Mouse (Mus musculus) embryonic facial prominence, embryonic 14.5 days (tissue): ENCODE results near the gene Grk5. TPM values are rescaled to one million over a fixed set of nuclear protein-coding genes. Genes with fewer than 3 reads are reported as not detected.
"Not testable (repeated sequence)": the region's sequence is repeated elsewhere in the genome, so short reads cannot be mapped to it uniquely, and the experiment has no call there.

Source experiments
- ATAC-seq: fragments of 200-750 bp; cut with Nextera tagmentation; 2 replicates; pipeline ENCODE4 v1.8.0; 2017; ENCODE audit warnings: low read depth, moderate number of reproducible peaks, moderate TSS enrichment
- DNase-seq: peaks from one replicate; pipeline ENCODE4 v3.0.0-alpha.2; 2015; ENCODE audit warnings: low spot score
- H3K27ac ChIP-seq: fragments of 300-500 bp; sonication (generic); replicated peaks from 2 replicates; pipeline ENCODE4 v1.5.1; 2014; ENCODE audit warnings: low read depth, mild to moderate bottlenecking, low read length, moderate library complexity
- H3K27me3 ChIP-seq: fragments of 300-500 bp; sonication (generic); replicated peaks from 2 replicates; pipeline ENCODE4 v1.6.1; 2014; ENCODE audit warnings: low read length; ENCODE audit not compliant: control insufficient read depth, insufficient read depth
- H3K36me3 ChIP-seq: fragments of 300-500 bp; sonication (generic); 2 replicates; pipeline ENCODE4 v1.6.1; 2014; ENCODE audit warnings: low read length, mixed read lengths; ENCODE audit not compliant: control insufficient read depth, insufficient read depth
- H3K4me1 ChIP-seq: fragments of 300-500 bp; sonication (generic); 2 replicates; pipeline ENCODE4 v1.6.1; 2014; ENCODE audit warnings: antibody characterized with exemption, low read length; ENCODE audit not compliant: control insufficient read depth, insufficient read depth
- H3K4me2 ChIP-seq: fragments of 300-500 bp; sonication (generic); 2 replicates; pipeline ENCODE4 v1.6.1; 2014; ENCODE audit warnings: low read depth, mild to moderate bottlenecking, low read length, moderate library complexity, mixed read lengths
- H3K4me3 ChIP-seq: fragments of 300-500 bp; sonication (generic); 2 replicates; pipeline ENCODE4 v1.5.1; 2014; ENCODE audit warnings: low read depth, mild to moderate bottlenecking, low read length
- H3K9ac ChIP-seq: fragments of 300-500 bp; sonication (generic); 2 replicates; pipeline ENCODE4 v1.6.1; 2014; ENCODE audit warnings: low read depth, mild to moderate bottlenecking, low read length, moderate library complexity, mixed read lengths
- H3K9me3 ChIP-seq: fragments of 300-500 bp; sonication (generic); 2 replicates; pipeline ENCODE4 v1.6.1; 2016; ENCODE audit warnings: low read length; ENCODE audit not compliant: control insufficient read depth
- WGBS: fragments of 180-500 bp; shearing (Covaris S2); extraction: QIAGEN DNeasy Blood & Tissue Kit; methylation state at CpG from one replicate; pipeline ENCODE4 v1.1.7; 2014; 5-methylcytosine and 5-hydroxymethylcytosine counted together
- polyA plus RNA-seq: library from polyadenylated mRNA; unstranded; fragments of >200 nt; fragmentation: Nextera tagmentation; extraction: Ambion mirVana; gene quantifications from 2 replicates; pipeline ENCODE4 v1.2.1, GENCODE M21; 2014

The Grk5 gene
- polyA plus RNA-seq, 1 experiment from 2014 or later, result 2.8 TPM

- H3K9me3 ChIP-seq, H3K36me3 ChIP-seq, H3K27ac ChIP-seq, H3K4me2 ChIP-seq, ATAC-seq, H3K27me3 ChIP-seq, H3K4me1 ChIP-seq, DNase-seq, H3K4me3 ChIP-seq, H3K9ac ChIP-seq: not testable (repeated sequence)
Observed at GRCm38 (mm10) chr19:60924534-60924933, 35.0 kb downstream of the Grk5 start.

- Histone ChIP-seq H3K36me3 (no peaks in the 10 kb centered on the region), H3K9ac (no peak overlapping the region), H3K4me1 (peaks cover 3% of the 10 kb centered on the region; the same call in 1 of the 2 replicates), H3K27me3 (no peaks in the 10 kb centered on the region), H3K4me2 (no peak overlapping the region), H3K27ac (no peak overlapping the region), H3K4me3 (no peak overlapping the region), H3K9me3 (no peaks in the 10 kb centered on the region)
- ATAC-seq (no peak), DNase-seq (no peak)
Observed at GRCm38 (mm10) chr19:60935001-60935400, 45.5 kb downstream of the Grk5 start.

- ATAC-seq, result no peak
- H3K36me3 ChIP-seq, result no peaks in the 10 kb centered on the region
Observed at GRCm38 (mm10) chr19:60939954-60940379, 50.4 kb downstream of the Grk5 start.

GRCm38 (mm10) chr19:60940866-60941265 is 51.3 kb downstream of the Grk5 start:
- H3K36me3 ChIP-seq, result no peaks in the 10 kb centered on the region

More at GRCm38 (mm10) chr19:60939954-60940379, 50.4 kb downstream of the Grk5 start:
- peaks cover 3% of the 10 kb centered on the region; the same call in 1 of the 2 replicates for H3K4me1 ChIP-seq
- no peak overlapping the region for H3K9ac ChIP-seq
- no peaks in the 10 kb centered on the region for H3K9me3 ChIP-seq
- 60% methylated on average over 1 of the region's 1 CpGs for WGBS
- no peak overlapping the region for H3K4me2 ChIP-seq
- peak; percentile 23 for DNase-seq
- 0 out of 2 replicates have a peak overlapping the region, but pooled peaks have one; percentile 3 for H3K27ac ChIP-seq
- no peaks in the 10 kb centered on the region for H3K27me3 ChIP-seq
- H3K4me3 ChIP-seq, result no peak overlapping the region

GRCm38 (mm10) chr19:60945801-60946311 is 56.3 kb downstream of the Grk5 start:
- ATAC-seq (no peak), DNase-seq (no peak)
- Histone ChIP-seq H3K27me3 (no peaks in the 10 kb centered on the region), H3K4me2 (no peak overlapping the region), H3K4me1 (no peaks in the 10 kb centered on the region), H3K4me3 (no peak overlapping the region), H3K27ac (no peak overlapping the region), H3K9me3 (no peaks in the 10 kb centered on the region), H3K36me3 (no peaks in the 10 kb centered on the region), H3K9ac (no peak overlapping the region)
- 45% methylated on average over 3 of the region's 3 CpGs for WGBS

More at GRCm38 (mm10) chr19:60940866-60941265, 51.3 kb downstream of the Grk5 start:
- Histone ChIP-seq H3K27ac (no peak overlapping the region), H3K9ac (no peak overlapping the region), H3K9me3 (no peaks in the 10 kb centered on the region), H3K4me2 (no peak overlapping the region), H3K27me3 (no peaks in the 10 kb centered on the region), H3K4me3 (no peak overlapping the region), H3K4me1 (peaks cover 3% of the 10 kb centered on the region; the same call in 1 of the 2 replicates)
- ATAC-seq (no peak), DNase-seq (no peak)
- 87% methylated on average over 1 of the region's 1 CpGs for WGBS

GRCm38 (mm10) chr19:60946656-60947055 is 57.1 kb downstream of the Grk5 start:
- 46% methylated on average over 2 of the region's 2 CpGs for WGBS
- Histone ChIP-seq H3K4me3 (no peak overlapping the region), H3K4me2 (no peak overlapping the region), H3K27ac (no peak overlapping the region), H3K36me3 (no peaks in the 10 kb centered on the region), H3K4me1 (no peaks in the 10 kb centered on the region), H3K9me3 (no peaks in the 10 kb centered on the region), H3K27me3 (no peaks in the 10 kb centered on the region), H3K9ac (no peak overlapping the region)
- no peak for ATAC-seq
- DNase-seq, result no peak

- Histone ChIP-seq H3K4me2 (no peak overlapping the region), H3K4me3 (no peak overlapping the region), H3K4me1 (peaks cover 9% of the 10 kb centered on the region; the same call in 1 of the 2 replicates), H3K36me3 (no peaks in the 10 kb centered on the region), H3K27me3 (no peaks in the 10 kb centered on the region), H3K27ac (no peak overlapping the region), H3K9me3 (no peaks in the 10 kb centered on the region), H3K9ac (no peak overlapping the region)
- no peak for ATAC-seq
- no peak for DNase-seq
- WGBS, result 14% methylated on average over 1 of the region's 1 CpGs
Observed at GRCm38 (mm10) chr19:60948996-60949395, 59.4 kb downstream of the Grk5 start.

- no peak for DNase-seq
- ATAC-seq, result no peak
- Histone ChIP-seq H3K27me3 (no peaks in the 10 kb centered on the region), H3K4me2 (no peak overlapping the region), H3K4me1 (peaks cover 9% of the 10 kb centered on the region; the same call in 1 of the 2 replicates), H3K27ac (no peak overlapping the region), H3K36me3 (no peaks in the 10 kb centered on the region), H3K9me3 (no peaks in the 10 kb centered on the region), H3K9ac (no peak overlapping the region), H3K4me3 (no peak overlapping the region)
- WGBS, result 83% methylated on average over 7 of the region's 7 CpGs
Observed at GRCm38 (mm10) chr19:60950056-60950869, 60.7 kb downstream of the Grk5 start.
